Mouse (Mus musculus): ENCODE data around the gene Btbd6.

Btbd6 gene

GRCm38 (mm10) chr12:112976371-112977073 is at the start of gene Btbd6:
Gene Btbd6, plus strand, starts transcription at chr12:112976482.
- DNase-seq (ENCODE audit: low spot score), result peak; percentile 92

GRCm38 (mm10) chr12:112927265-112927664 is 49.0 kb upstream of the Btbd6 start:
- no peak for DNase-seq (ENCODE audit: low spot score)

- no peak for DNase-seq (ENCODE audit: low spot score)
These were observed 47.7 kb upstream of the Btbd6 start for GRCm38 (mm10) chr12:112928401-112929241.

GRCm38 (mm10) chr12:112929562-112930352 is 46.5 kb upstream of the Btbd6 start, which contains the start of gene Jag2:
Gene Jag2, minus strand, starts transcription at chr12:112929776.
- DNase-seq (ENCODE audit: low spot score), result peak; percentile 45

- no peak for DNase-seq (ENCODE audit: low spot score)
These were observed 43.6 kb upstream of the Btbd6 start for GRCm38 (mm10) chr12:112932647-112933046.

- DNase-seq (ENCODE audit: low spot score), result no peak
These were observed 38.4 kb upstream of the Btbd6 start for GRCm38 (mm10) chr12:112937906-112938305.

- DNase-seq (ENCODE audit: low spot score), result no peak
These were observed 37.9 kb upstream of the Btbd6 start for GRCm38 (mm10) chr12:112938366-112938765.

GRCm38 (mm10) chr12:112938873-112939565 is 37.3 kb upstream of the Btbd6 start:
- no peak for DNase-seq (ENCODE audit: low spot score)

- DNase-seq (ENCODE audit: low spot score), result no peak
These were observed 36.0 kb upstream of the Btbd6 start for GRCm38 (mm10) chr12:112940238-112940637.

- DNase-seq (ENCODE audit: low spot score), result no peak
These were observed 35.6 kb upstream of the Btbd6 start for GRCm38 (mm10) chr12:112940710-112941109.

GRCm38 (mm10) chr12:112941156-112941775 is 35.0 kb upstream of the Btbd6 start:
- DNase-seq (ENCODE audit: low spot score), result no peak

GRCm38 (mm10) chr12:112941776-112942713 is 34.2 kb upstream of the Btbd6 start, which contains the start of gene Nudt14:
Gene Nudt14, minus strand, starts transcription at chr12:112942124.
- DNase-seq (ENCODE audit: low spot score), result peak; percentile 80

GRCm38 (mm10) chr12:112943669-112944068 is 32.6 kb upstream of the Btbd6 start:
- DNase-seq (ENCODE audit: low spot score), result no peak

- no peak for DNase-seq (ENCODE audit: low spot score)
These were observed 29.0 kb upstream of the Btbd6 start for GRCm38 (mm10) chr12:112947307-112947706.

GRCm38 (mm10) chr12:112950040-112950760 is 26.1 kb upstream of the Btbd6 start:
- DNase-seq (ENCODE audit: low spot score), result peak; percentile 89

- DNase-seq (ENCODE audit: low spot score), result no peak
These were observed 25.5 kb upstream of the Btbd6 start for GRCm38 (mm10) chr12:112950761-112951129.

GRCm38 (mm10) chr12:112951150-112951842 is 25.0 kb upstream of the Btbd6 start:
- DNase-seq (ENCODE audit: low spot score), result no peak

- peak; percentile 73 for DNase-seq (ENCODE audit: low spot score)
These were observed 23.8 kb upstream of the Btbd6 start for GRCm38 (mm10) chr12:112952433-112952832.
